Mouse (Mus musculus) midbrain, embryonic 10.5 days (tissue): ENCODE measurements around the gene Bmp2k. TPM values are rescaled to one million over a fixed set of nuclear protein-coding genes. Genes with fewer than 3 reads are reported as not detected.
"Not testable (repeated sequence)": the region's sequence is repeated elsewhere in the genome, so short reads cannot be mapped to it uniquely, and the experiment has no call there.

Experiments
- DNase-seq: peaks from one replicate; pipeline ENCODE4 v3.0.0-alpha.2; 2017; ENCODE audit warnings: low spot score
- H3K27ac ChIP-seq: fragments of 300-500 bp; sonication (generic); replicated peaks from 2 replicates; pipeline ENCODE4 v1.5.1; 2016; ENCODE audit warnings: mild to moderate bottlenecking
- H3K27me3 ChIP-seq: fragments of 300-500 bp; sonication (generic); 2 replicates; pipeline ENCODE4 v1.6.1; 2016; ENCODE audit warnings: low read depth, mild to moderate bottlenecking; ENCODE audit not compliant: poor library complexity, severe bottlenecking
- H3K36me3 ChIP-seq: fragments of 300-500 bp; sonication (generic); 2 replicates; pipeline ENCODE4 v1.6.1; 2016; ENCODE audit warnings: mild to moderate bottlenecking, moderate library complexity
- H3K4me1 ChIP-seq: fragments of 300-500 bp; sonication (generic); 2 replicates; pipeline ENCODE4 v1.6.1; 2016
- H3K4me3 ChIP-seq: fragments of 300-500 bp; sonication (generic); 2 replicates; pipeline ENCODE4 v1.5.1; 2016; ENCODE audit warnings: mild to moderate bottlenecking, moderate library complexity
- H3K9me3 ChIP-seq: fragments of 300-500 bp; sonication (generic); replicated peaks from 2 replicates; pipeline ENCODE4 v1.6.1; 2016; ENCODE audit warnings: mild to moderate bottlenecking
- WGBS: fragments of 180-500 bp; shearing (Covaris S2); methylation state at CpG from one replicate; pipeline ENCODE4 v1.1.7; 2016; 5-methylcytosine and 5-hydroxymethylcytosine counted together
- polyA plus RNA-seq: library from polyadenylated mRNA; unstranded; fragments of >200 nt; fragmentation: Nextera tagmentation; extraction: Ambion mirVana; gene quantifications from 2 replicates; pipeline ENCODE4 v1.2.1, GENCODE M21; 2016

The Bmp2k gene
- polyA plus RNA-seq, 1 experiment from 2014 or later, result 9.2 TPM

DNA sequence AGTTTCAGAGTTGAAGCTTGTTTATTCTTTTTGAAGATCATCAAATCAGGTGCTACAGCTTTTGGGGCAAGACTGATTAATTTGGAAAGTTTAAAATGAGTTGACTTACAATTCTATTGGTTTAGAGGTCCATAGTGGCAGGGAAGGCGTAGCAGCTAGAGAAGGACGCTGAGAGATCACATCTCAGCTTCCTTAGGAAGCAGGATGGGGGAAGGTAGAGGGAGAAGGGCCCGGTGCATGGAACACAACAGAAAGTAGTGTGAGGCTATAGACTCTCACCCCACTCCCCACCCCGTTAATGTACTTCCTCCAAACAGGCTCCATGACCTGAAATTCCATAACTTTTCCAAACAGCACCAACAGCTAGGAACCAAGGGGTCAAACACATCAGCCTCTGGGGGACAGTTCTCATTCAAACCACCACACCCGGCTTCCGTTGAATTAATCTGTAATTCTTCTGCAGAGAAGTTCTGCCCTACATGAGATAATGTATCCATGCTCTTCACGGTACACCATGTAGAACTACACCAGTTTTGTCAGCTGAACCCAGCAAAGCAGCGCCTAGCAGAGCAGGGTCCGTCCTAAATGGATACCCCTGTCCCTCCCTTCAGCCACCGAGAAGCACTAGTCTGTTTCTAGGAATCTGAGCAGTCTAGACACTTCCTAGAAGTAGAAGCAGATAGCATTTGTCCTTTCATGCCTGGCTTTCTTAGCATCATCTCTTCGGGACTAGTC is 12.3 kb downstream of the Bmp2k start:
- Histone ChIP-seq H3K27ac (no peak overlapping the region), H3K9me3 (no peaks in the 10 kb centered on the region), H3K36me3 (no peaks in the 10 kb centered on the region), H3K4me1 (no peaks in the 10 kb centered on the region), H3K4me3 (no peak overlapping the region), H3K27me3 (no peaks in the 10 kb centered on the region)
- DNase-seq, result no peak
- WGBS, result 91% methylated on average over 11 of the region's 11 CpGs

DNA sequence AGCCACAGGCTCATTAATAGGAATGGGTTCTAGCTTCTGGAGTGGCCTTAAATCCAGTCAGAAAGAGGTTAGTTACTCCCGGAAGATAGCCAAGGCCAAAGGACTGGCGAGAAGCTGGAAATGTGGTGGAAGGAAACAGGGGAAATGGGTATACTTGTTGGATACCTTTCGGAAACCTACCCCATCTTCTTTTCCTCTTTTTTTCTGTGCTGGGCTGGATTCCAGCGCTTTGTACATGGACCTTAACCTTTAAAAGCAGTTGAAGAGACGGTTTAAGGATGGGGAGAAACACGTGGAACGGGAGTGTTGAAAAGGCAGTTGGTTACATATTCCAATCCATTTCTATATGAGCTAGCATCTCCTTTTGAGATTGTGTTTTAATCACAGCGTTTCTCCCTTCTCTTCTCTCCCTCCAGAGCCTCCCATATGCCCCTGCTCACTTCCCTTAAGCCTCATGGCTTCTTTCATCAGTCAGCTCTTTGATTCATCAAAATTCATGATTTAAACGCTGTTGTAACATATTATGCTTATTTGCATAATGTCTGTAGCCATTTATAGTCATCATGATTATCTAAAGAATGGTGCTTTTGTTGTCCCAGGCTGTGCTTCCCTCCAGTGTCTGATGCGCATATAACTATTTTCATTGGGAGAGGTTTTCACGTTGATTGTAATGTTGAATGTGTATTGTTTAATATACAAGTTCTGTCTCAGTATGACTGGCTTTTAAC is 18.5 kb downstream of the Bmp2k start:
- 88% methylated on average over 11 of the region's 11 CpGs for WGBS
- no peak for DNase-seq
- H3K27ac ChIP-seq, result no peak overlapping the region

DNA sequence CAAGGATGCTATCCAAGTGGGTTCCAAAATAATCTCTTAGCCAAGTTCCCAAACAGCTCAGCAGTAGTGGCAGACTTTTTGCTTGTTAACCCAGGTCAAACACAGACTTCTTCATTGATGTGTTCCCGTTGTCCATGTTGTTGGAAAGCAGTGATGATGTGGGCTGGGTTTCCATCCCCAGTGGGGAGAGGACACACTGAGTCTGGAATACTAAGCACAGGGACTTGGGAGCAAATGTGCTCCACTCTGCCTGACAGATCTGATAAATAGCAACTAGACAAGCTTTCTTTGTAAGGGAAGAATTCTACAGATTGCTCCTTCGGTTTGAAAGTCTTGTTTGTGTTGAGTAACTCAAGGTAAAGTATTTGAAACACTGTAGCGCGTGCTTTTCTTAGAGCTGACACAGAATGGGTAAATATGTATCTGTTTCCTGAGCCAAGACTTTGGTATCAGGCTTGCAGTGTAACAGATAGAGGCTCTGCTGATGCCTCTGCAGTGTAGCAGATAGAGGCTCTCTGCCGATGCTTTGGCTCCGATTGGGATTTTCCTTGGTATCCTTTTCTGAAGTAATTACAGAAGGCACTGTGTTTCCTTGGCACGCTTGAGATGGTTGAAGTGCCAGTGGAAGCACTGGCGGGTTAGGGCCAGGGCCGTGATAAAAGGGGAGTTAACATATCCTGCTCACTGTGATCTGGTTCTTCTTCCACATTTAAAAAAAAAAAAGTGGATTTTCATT is 19.5 kb downstream of the Bmp2k start:
- Histone ChIP-seq H3K4me1 (no peaks in the 10 kb centered on the region), H3K27me3 (no peaks in the 10 kb centered on the region), H3K27ac (no peak overlapping the region), H3K36me3 (no peaks in the 10 kb centered on the region), H3K4me3 (no peak overlapping the region), H3K9me3 (no peaks in the 10 kb centered on the region)
- no peak for DNase-seq
- 91% methylated on average over 9 of the region's 9 CpGs for WGBS

More for the DNA sequence above, 18.5 kb downstream of the Bmp2k start:
- no peak overlapping the region for H3K4me3 ChIP-seq
- H3K9me3 ChIP-seq, result no peaks in the 10 kb centered on the region
- no peaks in the 10 kb centered on the region for H3K36me3 ChIP-seq
- H3K27me3 ChIP-seq, result no peaks in the 10 kb centered on the region
- no peaks in the 10 kb centered on the region for H3K4me1 ChIP-seq

DNA sequence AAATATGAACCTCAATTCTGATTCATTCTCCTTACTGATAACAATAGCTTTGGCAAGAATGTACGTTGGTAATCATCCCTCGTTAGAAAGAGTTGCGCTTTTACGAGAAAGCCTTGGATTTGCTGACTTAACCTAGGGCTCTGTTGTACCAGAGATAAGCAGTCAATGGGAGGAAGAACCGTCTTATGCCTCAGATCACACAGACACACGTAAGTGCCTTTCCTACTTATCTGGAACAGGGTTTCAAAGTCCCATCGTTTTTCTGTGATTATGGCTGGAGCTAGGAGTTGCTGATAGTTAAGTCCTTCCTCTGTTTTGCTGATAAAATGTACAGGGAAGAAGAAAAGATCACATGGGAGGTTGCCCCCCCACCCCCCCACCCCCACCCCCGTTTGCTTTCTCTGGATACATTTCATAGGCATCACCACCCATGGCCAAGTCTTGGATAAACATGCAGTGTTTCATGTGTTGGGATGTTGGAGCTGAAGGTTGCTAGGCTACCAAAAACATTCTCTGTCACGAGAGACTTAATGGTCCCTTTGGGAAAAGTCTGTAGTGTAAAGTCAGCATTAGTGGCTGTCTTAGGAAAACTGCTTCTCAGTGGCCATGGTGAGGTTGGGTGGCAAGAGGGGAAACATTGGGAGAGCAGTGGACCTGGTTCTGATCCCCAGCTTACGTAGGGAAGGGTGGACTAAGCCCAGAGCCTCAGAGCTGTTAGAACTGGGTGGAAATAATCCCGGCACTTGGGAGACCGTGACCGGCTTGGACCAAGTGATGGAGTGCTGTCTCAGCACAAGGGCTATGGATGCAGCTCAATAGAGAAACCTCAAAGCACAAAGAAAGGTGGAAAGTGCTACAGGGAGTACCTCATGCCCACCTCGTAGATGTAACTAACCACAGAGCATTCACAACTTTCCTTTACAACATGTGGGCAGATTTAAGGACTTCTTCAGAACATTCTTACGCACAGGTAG is 25.1 kb downstream of the Bmp2k start:
- no peaks in the 10 kb centered on the region for H3K9me3 ChIP-seq
- no peaks in the 10 kb centered on the region for H3K36me3 ChIP-seq
- H3K27ac ChIP-seq, result no peak overlapping the region
- no peak for DNase-seq
- no peak overlapping the region for H3K4me3 ChIP-seq
- peaks cover 9% of the 10 kb centered on the region for H3K4me1 ChIP-seq
- no peaks in the 10 kb centered on the region for H3K27me3 ChIP-seq
- WGBS, result 82% methylated on average over 15 of the region's 15 CpGs

DNA sequence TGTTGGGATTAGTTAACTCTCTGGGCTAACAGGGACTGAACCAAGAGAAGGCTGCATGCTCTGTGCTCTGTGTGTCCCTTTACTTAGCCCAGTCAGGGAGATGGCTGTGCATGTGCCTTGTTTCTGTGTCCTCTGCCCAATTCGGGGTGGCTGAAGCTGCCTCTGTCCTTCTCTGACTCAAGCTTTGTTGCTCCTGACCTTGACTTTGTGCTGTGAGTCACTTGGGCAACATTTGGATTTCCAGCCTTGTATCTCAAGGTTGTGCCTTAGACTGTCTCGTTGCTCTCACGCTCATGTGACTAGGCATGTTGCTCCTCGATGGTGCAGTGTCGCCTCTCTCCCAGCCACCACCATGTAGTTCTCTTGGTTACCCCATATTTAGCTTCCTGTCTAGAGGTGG is 27.3 kb downstream of the Bmp2k start:
- Histone ChIP-seq H3K4me3 (no peak overlapping the region), H3K27ac (no peak overlapping the region), H3K27me3 (no peaks in the 10 kb centered on the region), H3K9me3 (no peaks in the 10 kb centered on the region), H3K4me1 (peaks cover 9% of the 10 kb centered on the region), H3K36me3 (no peaks in the 10 kb centered on the region)
- 90% methylated on average over 5 of the region's 5 CpGs for WGBS
- DNase-seq, result no peak

DNA sequence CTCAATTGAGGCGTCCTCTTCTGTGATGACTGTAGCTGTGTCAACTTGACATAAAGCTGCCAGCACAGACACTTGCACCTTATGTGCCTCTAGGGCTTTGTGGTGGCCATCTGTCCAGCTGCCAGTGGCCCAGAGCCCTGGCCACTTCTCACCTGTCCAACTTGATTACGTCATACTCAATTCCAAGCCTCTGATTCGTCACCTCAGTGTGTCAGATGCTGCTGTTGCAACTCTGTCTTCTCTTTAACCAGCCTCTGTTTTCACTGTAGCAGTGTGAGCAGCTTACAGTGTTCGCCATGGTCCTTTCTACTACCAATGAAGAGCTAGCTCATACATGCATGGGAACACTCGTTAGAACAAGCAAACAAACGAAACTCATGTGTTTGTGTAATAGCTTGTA is 28.2 kb downstream of the Bmp2k start:
- Histone ChIP-seq H3K27me3 (no peaks in the 10 kb centered on the region), H3K27ac (no peak overlapping the region), H3K4me1 (peaks cover 9% of the 10 kb centered on the region), H3K9me3 (no peaks in the 10 kb centered on the region), H3K4me3 (no peak overlapping the region), H3K36me3 (no peaks in the 10 kb centered on the region)
- 92% methylated on average over 6 of the region's 6 CpGs for WGBS
- DNase-seq, result no peak

DNA sequence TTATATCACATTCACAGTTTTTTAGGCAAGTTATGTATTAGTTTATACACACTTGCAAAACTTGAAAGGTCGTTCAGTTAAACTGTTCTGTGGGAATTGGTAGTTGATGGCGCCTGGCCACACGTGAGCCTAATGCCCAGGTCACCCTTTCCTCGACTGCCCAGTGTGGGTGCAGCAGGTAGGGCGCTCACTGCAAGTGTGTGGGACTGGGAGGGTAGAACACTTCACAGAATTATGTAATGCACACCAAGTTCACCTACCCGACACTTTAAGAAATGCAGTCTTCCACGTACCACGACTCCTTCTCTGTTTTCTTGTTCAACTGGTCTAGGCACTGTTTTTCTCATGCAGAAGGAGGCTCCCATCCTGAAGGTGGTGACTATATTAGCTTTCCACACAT is 30.5 kb downstream of the Bmp2k start:
- H3K4me1 ChIP-seq, result no peaks in the 10 kb centered on the region; the same call in 1 of the 2 replicates
- H3K4me3 ChIP-seq, result no peak overlapping the region
- no peak overlapping the region for H3K27ac ChIP-seq
- 92% methylated on average over 8 of the region's 8 CpGs for WGBS
- H3K36me3 ChIP-seq, result 0 out of 2 replicates have a peak, but pooled peaks cover 5% of the 10 kb centered on the region
- H3K27me3 ChIP-seq, result no peaks in the 10 kb centered on the region
- no peak for DNase-seq
- H3K9me3 ChIP-seq, result no peaks in the 10 kb centered on the region

DNA sequence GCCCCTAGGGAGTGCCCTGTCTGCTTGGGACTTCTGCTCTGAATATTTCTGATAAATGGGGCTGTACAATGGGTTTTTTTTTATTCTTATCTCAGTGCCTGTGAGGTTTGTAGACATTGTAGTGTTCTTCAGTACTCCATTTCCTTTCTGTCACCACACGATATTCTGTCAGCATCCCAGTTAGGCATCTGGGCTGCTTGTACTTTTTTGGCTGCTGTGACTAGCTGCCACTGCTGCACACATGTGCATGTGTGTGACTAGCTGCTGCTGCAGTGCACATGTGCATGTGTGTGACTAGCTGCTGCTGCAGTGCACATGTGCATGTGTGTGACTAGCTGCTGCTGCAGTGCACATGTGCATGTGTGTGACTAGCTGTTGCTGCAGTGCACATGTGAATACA is 31.4 kb downstream of the Bmp2k start:
- 86% methylated on average over 1 of the region's 1 CpGs for WGBS

DNA sequence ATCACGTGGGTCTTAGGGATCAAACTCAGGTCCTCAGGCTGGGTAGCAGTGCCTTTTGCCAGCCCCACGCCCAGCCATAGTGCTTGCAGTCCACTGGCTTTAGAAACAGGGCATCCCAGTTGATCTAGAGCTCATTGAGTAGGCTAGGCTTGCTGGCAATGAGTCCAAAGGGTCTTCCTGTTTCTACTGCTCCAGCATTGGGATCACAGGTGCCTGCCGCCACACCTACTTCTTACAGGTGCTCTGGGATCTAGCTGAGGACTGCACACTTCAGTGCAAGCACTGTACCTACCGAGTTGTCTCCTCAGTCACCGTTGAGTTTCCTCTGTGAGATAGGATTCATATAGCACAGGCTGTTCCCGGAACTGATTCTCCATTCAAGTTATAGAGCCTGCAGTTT is 34.3 kb downstream of the Bmp2k start:
- Histone ChIP-seq H3K4me3 (no peak overlapping the region), H3K27ac (no peak overlapping the region), H3K36me3 (0 out of 2 replicates have a peak, but pooled peaks cover 5% of the 10 kb centered on the region), H3K27me3 (no peaks in the 10 kb centered on the region), H3K4me1 (no peaks in the 10 kb centered on the region), H3K9me3 (no peaks in the 10 kb centered on the region)
- WGBS, result 87% methylated on average over 6 of the region's 6 CpGs
- DNase-seq, result no peak

More for the DNA sequence above, 31.4 kb downstream of the Bmp2k start:
- DNase-seq, H3K4me1 ChIP-seq, H3K4me3 ChIP-seq, H3K36me3 ChIP-seq, H3K27me3 ChIP-seq, H3K27ac ChIP-seq, H3K9me3 ChIP-seq: not testable (repeated sequence)

DNA sequence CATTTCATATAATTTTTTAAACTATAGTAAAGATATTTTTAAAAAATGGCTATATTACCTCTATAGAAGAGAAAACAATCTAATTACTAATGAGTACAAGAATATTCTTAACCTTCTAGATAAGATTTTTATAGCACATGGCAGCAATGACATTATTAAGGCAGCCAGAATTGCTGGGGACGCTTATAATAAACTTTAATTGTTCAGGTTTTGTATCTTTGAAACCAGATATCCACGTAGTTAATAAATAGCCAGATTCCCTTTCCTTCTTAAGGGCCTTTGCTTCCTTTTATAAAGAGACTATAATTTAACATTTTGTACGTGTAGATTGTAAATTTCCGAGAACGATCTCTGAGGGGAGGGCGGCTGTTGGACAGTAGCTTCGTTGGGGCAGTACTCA is 47.8 kb downstream of the Bmp2k start:
- Histone ChIP-seq H3K27me3 (no peaks in the 10 kb centered on the region), H3K9me3 (no peaks in the 10 kb centered on the region), H3K27ac (no peak overlapping the region), H3K4me3 (no peak overlapping the region), H3K4me1 (no peaks in the 10 kb centered on the region), H3K36me3 (0 out of 2 replicates have a peak, but pooled peaks cover 3% of the 10 kb centered on the region)
- 92% methylated on average over 7 of the region's 7 CpGs for WGBS
- DNase-seq, result no peak

DNA sequence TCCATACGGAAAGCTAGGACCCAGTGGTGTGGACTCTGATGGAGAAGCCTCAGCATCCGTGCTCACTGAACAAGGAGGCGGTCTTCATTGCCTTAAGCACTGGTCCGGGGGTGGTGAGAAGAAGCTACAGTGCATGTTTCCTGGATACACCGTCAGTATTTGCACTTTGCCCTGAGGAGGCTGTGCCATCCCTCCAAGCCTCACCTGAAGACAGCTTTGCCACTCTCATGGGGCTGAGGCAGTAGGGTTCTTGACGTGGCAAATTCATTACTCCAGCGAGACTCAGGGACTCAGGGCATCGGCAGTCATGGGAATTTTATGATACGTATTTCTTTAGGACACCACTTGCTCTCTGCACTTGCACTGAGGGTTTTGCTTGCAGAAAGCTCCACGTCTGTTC is 49.2 kb downstream of the Bmp2k start:
- Histone ChIP-seq H3K4me1 (no peaks in the 10 kb centered on the region), H3K36me3 (0 out of 2 replicates have a peak, but pooled peaks cover 3% of the 10 kb centered on the region), H3K27me3 (no peaks in the 10 kb centered on the region), H3K27ac (no peak overlapping the region), H3K9me3 (no peaks in the 10 kb centered on the region), H3K4me3 (no peak overlapping the region)
- no peak for DNase-seq
- 89% methylated on average over 10 of the region's 10 CpGs for WGBS

DNA sequence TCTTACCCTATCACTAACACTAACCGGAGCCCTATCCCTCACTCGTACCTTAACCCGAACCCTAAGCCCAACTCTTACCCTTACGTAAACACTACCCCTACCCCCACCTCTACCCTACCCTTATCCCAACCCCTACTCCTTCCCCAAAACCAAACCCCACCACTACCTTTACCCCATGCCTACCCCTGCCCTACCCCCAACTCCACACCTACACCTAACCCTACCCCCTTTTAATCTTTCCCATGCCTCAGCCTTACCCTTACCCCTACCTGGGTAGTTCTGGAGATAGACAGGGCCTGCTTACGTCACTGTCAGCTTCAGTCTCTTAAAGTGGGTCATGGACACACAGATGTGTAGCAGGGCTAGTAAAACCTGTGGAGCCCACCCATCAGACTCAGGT is 51.4 kb downstream of the Bmp2k start:
- H3K27ac ChIP-seq, result no peak overlapping the region
- 89% methylated on average over 5 of the region's 5 CpGs for WGBS
- no peak overlapping the region for H3K4me3 ChIP-seq
- H3K27me3 ChIP-seq, result no peaks in the 10 kb centered on the region
- DNase-seq, result no peak
- peaks cover 6% of the 10 kb centered on the region; the same call in 1 of the 2 replicates for H3K36me3 ChIP-seq
- no peaks in the 10 kb centered on the region for H3K4me1 ChIP-seq
- H3K9me3 ChIP-seq, result no peaks in the 10 kb centered on the region
